Mouse (Mus musculus): ENCODE data around the gene Gm45213. TPM values are rescaled to one million over a fixed set of nuclear protein-coding genes. Genes with fewer than 3 reads are reported as not detected.
A peak's percentile ranks its signal among the peaks of the same experiment; 100 is the strongest.

Gene Gm45213
- polyA plus RNA-seq, 1 experiment from 2014 or later: not detected

DNA sequence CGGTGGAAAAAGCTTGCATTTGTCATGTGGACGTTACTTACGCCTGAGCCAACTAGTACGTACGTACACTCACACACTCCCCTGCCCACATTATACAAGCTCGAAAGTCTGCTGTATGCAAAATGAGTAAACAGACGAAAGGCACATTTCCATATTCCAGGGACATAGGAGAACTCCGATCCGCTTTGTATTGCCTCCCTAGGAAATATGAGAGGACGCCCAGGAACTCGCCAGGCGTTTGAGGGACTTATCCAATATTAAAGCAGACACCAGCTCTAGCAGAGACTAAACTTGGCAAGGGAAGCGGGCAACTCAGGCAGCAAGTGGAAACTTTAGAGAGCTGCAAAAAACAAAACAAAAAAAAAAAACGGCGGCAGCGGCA is 34.5 kb upstream of the Gm45213 start:
- no peak for DNase-seq (ENCODE audit: low spot score)
- H3K4me2 ChIP-seq (ENCODE audit: low read depth, severe bottlenecking): no peak overlapping the region
- H3K9ac ChIP-seq (ENCODE audit: low read length): no peak overlapping the region
- no peak overlapping the region for H3K4me3 ChIP-seq (ENCODE audit: low read depth, low read length)
- ATAC-seq (ENCODE audit: insufficient number of reproducible peaks, low FRiP score, low TSS enrichment, low read depth): no peak
- 83% methylated on average over 16 of the region's 16 CpGs for WGBS
- H3K36me3 ChIP-seq (ENCODE audit: control insufficient read depth, insufficient read depth, low read length): no peaks in the 10 kb centered on the region
- no peaks in the 10 kb centered on the region for H3K27me3 ChIP-seq (ENCODE audit: control insufficient read depth, insufficient read depth, low read length)
- H3K4me1 ChIP-seq (ENCODE audit: control insufficient read depth, insufficient read depth, low read length): peaks cover 6% of the 10 kb centered on the region; the same call in 1 of the 2 replicates
- no peak overlapping the region for H3K27ac ChIP-seq (replicated peaks; ENCODE audit: low read depth, low read length)
- no peaks in the 10 kb centered on the region for H3K9me3 ChIP-seq (ENCODE audit: control insufficient read depth, low read length)

DNA sequence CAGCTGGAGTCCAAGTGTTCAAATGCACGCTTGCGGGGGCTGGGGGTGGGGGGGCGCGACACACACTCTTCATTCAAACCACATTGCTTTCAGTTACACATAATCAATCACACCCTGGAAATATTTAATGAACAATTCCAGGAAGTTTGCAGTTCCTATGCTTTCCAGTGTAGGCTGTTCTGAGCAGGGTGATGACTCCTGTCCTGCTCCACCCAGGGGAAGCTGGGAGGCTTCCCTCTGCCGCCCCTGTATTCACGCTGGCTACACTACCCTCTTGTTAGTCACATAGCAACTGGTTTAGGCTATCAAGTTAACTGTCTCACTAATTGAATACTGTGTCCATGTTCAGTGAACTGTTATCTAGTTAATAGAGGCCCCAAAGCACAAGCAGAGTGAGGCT is 32.9 kb upstream of the Gm45213 start:
- DNase-seq (ENCODE audit: low spot score) (no peak), ATAC-seq (ENCODE audit: insufficient number of reproducible peaks, low FRiP score, low TSS enrichment, low read depth) (no peak)
- no peaks in the 10 kb centered on the region for H3K9me3 ChIP-seq (ENCODE audit: control insufficient read depth, low read length)
- no peak overlapping the region for H3K4me2 ChIP-seq (ENCODE audit: low read depth, severe bottlenecking)
- no peak overlapping the region for H3K27ac ChIP-seq (replicated peaks; ENCODE audit: low read depth, low read length)
- H3K4me3 ChIP-seq (ENCODE audit: low read depth, low read length): no peak overlapping the region
- WGBS: 66% methylated on average over 6 of the region's 6 CpGs
- no peaks in the 10 kb centered on the region for H3K36me3 ChIP-seq (ENCODE audit: control insufficient read depth, insufficient read depth, low read length)
- no peaks in the 10 kb centered on the region for H3K27me3 ChIP-seq (ENCODE audit: control insufficient read depth, insufficient read depth, low read length)
- no peak overlapping the region for H3K9ac ChIP-seq (ENCODE audit: low read length)
- H3K4me1 ChIP-seq (ENCODE audit: control insufficient read depth, insufficient read depth, low read length): peaks cover 6% of the 10 kb centered on the region; the same call in 1 of the 2 replicates

DNA sequence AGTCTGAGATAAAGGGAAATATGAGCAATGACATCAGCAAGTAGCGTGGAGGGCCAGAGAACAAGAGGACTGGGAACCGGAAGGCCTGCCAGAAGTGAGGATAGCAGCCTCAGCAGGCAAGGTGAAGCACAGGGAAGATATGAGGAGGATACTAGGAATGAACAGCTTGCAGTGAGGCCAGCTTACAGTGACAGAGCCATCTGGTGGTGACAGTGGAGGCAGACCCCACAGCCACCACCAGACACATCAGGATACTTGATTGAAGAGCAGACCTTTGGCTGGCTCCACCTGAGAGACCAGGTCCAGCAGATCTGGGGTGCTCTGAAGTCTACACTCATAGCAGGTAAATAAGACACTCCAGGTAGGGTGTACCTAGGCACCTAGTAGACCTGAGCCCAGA is 15.7 kb upstream of the Gm45213 start:
- Histone ChIP-seq H3K9ac (ENCODE audit: low read length) (no peak overlapping the region), H3K9me3 (ENCODE audit: control insufficient read depth, low read length) (no peaks in the 10 kb centered on the region), H3K4me2 (ENCODE audit: low read depth, severe bottlenecking) (no peak overlapping the region), H3K27me3 (ENCODE audit: control insufficient read depth, insufficient read depth, low read length) (no peaks in the 10 kb centered on the region), H3K4me1 (ENCODE audit: control insufficient read depth, insufficient read depth, low read length) (peaks cover 6% of the 10 kb centered on the region), H3K27ac (replicated peaks; ENCODE audit: low read depth, low read length) (no peak overlapping the region), H3K36me3 (ENCODE audit: control insufficient read depth, insufficient read depth, low read length) (no peaks in the 10 kb centered on the region), H3K4me3 (ENCODE audit: low read depth, low read length) (no peak overlapping the region)
- ATAC-seq (ENCODE audit: insufficient number of reproducible peaks, low FRiP score, low TSS enrichment, low read depth) (no peak), DNase-seq (ENCODE audit: low spot score) (no peak)
- 85% methylated on average over 2 of the region's 2 CpGs for WGBS

DNA sequence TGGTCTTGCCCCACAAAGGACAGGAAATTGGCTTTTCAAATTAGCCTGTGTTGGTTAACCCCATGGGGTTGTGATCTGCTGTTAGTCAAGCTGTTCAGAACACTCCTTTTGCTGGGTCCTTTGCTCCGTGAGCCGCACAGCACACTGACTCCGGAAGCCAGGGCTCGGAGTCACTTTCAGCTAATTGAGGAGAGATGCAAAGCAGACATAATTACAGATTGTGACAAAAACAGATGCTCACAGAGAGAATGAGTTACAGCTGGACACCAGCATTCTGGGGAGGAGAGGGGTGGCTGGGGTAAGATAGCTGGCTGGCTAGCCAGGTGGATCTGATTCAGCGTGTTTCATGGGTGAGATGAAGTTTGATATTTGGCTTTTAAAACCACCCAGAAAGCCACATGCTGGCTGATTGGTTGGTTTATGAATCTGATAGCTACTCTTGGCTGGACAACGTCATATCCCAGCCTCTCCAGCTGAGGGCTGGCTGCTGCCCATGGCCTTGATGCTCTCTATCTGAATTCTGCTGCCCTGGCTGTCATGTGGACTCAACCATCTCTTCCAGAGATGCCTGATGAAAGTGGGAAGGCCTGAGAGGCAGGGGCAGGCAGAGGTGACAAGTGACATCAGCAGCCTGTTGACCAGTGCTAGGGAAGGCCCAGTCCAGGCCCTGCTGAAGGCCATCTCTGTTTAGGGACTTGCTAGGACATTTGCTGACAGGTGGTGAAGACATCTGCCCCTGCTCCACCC is 14.5 kb upstream of the Gm45213 start:
- ATAC-seq (ENCODE audit: insufficient number of reproducible peaks, low FRiP score, low TSS enrichment, low read depth): no peak
- no peaks in the 10 kb centered on the region for H3K9me3 ChIP-seq (ENCODE audit: control insufficient read depth, low read length)

DNA sequence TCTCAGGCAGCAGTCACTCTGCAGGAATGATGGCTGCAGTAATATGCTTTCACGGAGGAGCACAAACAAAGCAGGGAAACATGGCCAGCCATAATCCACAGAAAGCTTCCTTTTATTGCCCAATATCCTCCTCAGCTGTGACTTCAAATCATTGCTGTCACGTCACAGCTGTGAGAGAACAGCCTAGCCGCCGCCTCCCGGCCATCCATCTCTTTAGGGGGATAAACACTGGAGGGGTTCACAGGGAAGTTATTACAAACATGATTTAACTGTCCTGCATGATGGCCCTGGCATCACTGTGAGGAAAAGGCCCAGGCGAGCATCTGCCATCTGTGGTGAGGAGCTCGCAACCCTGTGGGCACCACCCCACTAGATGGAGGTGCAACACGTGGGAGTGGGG is 6.6 kb upstream of the Gm45213 start:
- H3K4me3 ChIP-seq (ENCODE audit: low read depth, low read length): no peak overlapping the region
- 57% methylated on average over 8 of the region's 8 CpGs for WGBS
- no peaks in the 10 kb centered on the region for H3K36me3 ChIP-seq (ENCODE audit: control insufficient read depth, insufficient read depth, low read length)
- H3K9me3 ChIP-seq (ENCODE audit: control insufficient read depth, low read length): no peaks in the 10 kb centered on the region
- ATAC-seq (ENCODE audit: insufficient number of reproducible peaks, low FRiP score, low TSS enrichment, low read depth) (no peak), DNase-seq (ENCODE audit: low spot score) (no peak)
- 0 out of 2 replicates have a peak overlapping the region, but pooled peaks have one; percentile 7 for H3K9ac ChIP-seq (ENCODE audit: low read length)
- H3K4me1 ChIP-seq (ENCODE audit: control insufficient read depth, insufficient read depth, low read length): peaks cover 39% of the 10 kb centered on the region
- H3K4me2 ChIP-seq (ENCODE audit: low read depth, severe bottlenecking): no peak overlapping the region
- H3K27ac ChIP-seq (replicated peaks; ENCODE audit: low read depth, low read length): no peak overlapping the region
- no peaks in the 10 kb centered on the region for H3K27me3 ChIP-seq (ENCODE audit: control insufficient read depth, insufficient read depth, low read length)

More for the DNA sequence above, 14.5 kb upstream of the Gm45213 start:
- Histone ChIP-seq H3K4me3 (ENCODE audit: low read depth, low read length) (no peak overlapping the region), H3K27ac (replicated peaks; ENCODE audit: low read depth, low read length) (no peak overlapping the region), H3K36me3 (ENCODE audit: control insufficient read depth, insufficient read depth, low read length) (no peaks in the 10 kb centered on the region), H3K4me1 (ENCODE audit: control insufficient read depth, insufficient read depth, low read length) (peaks cover 6% of the 10 kb centered on the region), H3K4me2 (ENCODE audit: low read depth, severe bottlenecking) (no peak overlapping the region), H3K27me3 (ENCODE audit: control insufficient read depth, insufficient read depth, low read length) (no peaks in the 10 kb centered on the region), H3K9ac (ENCODE audit: low read length) (no peak overlapping the region)
- 18% methylated on average over 6 of the region's 6 CpGs for WGBS
- peak; percentile 41 for DNase-seq (ENCODE audit: low spot score)

DNA sequence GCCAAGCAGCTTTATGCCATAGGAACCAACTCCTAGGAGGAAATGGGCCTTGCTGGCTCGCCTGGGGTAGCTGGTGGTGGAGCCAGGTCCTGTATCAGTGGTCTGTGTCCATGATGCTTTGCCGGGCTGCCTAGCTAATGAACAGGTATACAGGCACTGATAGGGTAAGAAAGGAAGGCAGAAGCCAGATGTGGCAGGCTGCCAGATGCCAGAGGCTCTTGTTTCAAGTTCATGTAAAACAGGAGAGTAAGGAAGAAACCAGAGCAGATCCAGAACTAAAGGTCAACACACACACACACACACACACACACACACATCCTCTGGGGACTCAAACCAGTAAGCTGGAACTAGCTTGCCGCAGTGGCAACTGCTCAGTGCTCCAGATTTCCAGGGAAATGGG is 5.1 kb upstream of the Gm45213 start:
- Histone ChIP-seq H3K4me2 (ENCODE audit: low read depth, severe bottlenecking) (no peak overlapping the region), H3K9me3 (ENCODE audit: control insufficient read depth, low read length) (no peaks in the 10 kb centered on the region), H3K4me1 (ENCODE audit: control insufficient read depth, insufficient read depth, low read length) (peaks cover 41% of the 10 kb centered on the region), H3K36me3 (ENCODE audit: control insufficient read depth, insufficient read depth, low read length) (no peaks in the 10 kb centered on the region), H3K27ac (replicated peaks; ENCODE audit: low read depth, low read length) (no peak overlapping the region), H3K4me3 (ENCODE audit: low read depth, low read length) (no peak overlapping the region), H3K27me3 (ENCODE audit: control insufficient read depth, insufficient read depth, low read length) (no peaks in the 10 kb centered on the region), H3K9ac (ENCODE audit: low read length) (no peak overlapping the region)
- DNase-seq (ENCODE audit: low spot score) (peak; percentile 56), ATAC-seq (ENCODE audit: insufficient number of reproducible peaks, low FRiP score, low TSS enrichment, low read depth) (0 out of 2 replicates have a peak, but pooled peaks have one; percentile 26)
- WGBS: 39% methylated on average over 3 of the region's 3 CpGs

DNA sequence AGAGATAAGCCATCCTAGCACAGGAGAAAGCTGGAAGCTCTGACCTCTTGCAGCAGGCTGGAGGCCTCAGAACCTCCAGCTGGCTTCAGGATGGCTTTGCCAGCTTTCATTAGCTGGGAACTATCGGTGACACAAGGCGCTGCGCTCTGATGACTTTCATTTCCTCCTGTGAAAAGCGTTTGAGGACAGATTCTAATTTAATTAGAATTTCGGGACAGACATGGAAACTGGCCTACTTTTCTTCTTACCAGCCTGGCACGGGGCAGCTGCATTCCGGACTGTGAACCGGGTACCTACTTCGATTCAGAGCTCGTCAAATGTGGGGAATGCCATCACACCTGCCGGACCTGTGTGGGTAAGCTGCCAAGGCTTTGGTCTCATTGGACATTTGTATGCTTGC is 4.7 kb upstream of the Gm45213 start:
- peak overlapping the region; percentile 78; the same call in 1 of the 2 replicates for H3K27ac ChIP-seq (replicated peaks; ENCODE audit: low read depth, low read length)

DNA sequence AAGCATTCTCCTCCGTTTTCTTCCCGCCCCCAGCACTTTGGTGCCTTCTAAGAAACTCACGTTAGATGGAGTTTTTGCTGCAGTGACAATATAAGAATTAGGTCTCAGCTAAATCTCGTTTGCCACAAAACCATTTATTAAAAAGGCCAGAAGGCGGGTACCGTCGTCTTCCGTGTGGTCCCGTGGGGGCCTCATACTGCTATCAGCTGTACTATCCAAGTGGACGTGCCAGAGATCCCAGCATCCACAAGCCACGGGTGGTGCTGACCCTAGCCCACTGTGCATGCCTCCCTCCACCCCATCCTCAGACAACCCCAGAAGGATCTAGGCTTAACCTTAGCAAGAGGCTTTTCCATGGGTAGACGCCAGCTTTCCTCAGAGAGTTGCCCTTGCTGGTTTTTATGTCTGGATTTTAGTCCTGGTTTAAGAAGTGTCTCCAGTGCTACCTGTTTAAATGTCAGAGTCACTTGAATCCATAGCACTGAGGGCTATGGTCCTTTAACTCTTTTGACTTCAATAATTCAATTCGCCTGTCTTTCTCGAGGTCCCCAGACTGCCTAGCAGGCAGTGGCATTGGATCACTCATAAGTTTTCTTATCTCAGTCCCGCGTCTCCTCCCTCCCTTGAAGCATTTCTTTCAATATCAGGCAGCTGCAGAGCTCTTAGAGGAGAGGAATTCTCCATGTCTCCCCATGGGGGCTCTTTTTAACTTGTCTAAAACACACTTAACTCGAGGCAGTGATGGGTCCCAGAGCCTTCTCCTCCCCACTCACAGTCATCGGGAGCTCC is 3.2 kb upstream of the Gm45213 start:
- no peak for DNase-seq (ENCODE audit: low spot score)
- H3K27me3 ChIP-seq (ENCODE audit: control insufficient read depth, insufficient read depth, low read length): no peaks in the 10 kb centered on the region
- H3K9ac ChIP-seq (ENCODE audit: low read length): no peak overlapping the region
- no peaks in the 10 kb centered on the region for H3K36me3 ChIP-seq (ENCODE audit: control insufficient read depth, insufficient read depth, low read length)
- H3K4me1 ChIP-seq (ENCODE audit: control insufficient read depth, insufficient read depth, low read length): peaks cover 55% of the 10 kb centered on the region
- no peaks in the 10 kb centered on the region for H3K9me3 ChIP-seq (ENCODE audit: control insufficient read depth, low read length)
- H3K27ac ChIP-seq (replicated peaks; ENCODE audit: low read depth, low read length): peak overlapping the region; percentile 78; the same call in 1 of the 2 replicates
- H3K4me3 ChIP-seq (ENCODE audit: low read depth, low read length): no peak overlapping the region
- H3K4me2 ChIP-seq (ENCODE audit: low read depth, severe bottlenecking): peak overlapping the region; percentile 26
- ATAC-seq (ENCODE audit: insufficient number of reproducible peaks, low FRiP score, low TSS enrichment, low read depth): no peak
- WGBS: 73% methylated on average over 18 of the region's 18 CpGs

More for the DNA sequence above, 4.7 kb upstream of the Gm45213 start:
- H3K4me2 ChIP-seq (ENCODE audit: low read depth, severe bottlenecking): no peak overlapping the region
- WGBS: 45% methylated on average over 11 of the region's 11 CpGs
- H3K36me3 ChIP-seq (ENCODE audit: control insufficient read depth, insufficient read depth, low read length): no peaks in the 10 kb centered on the region
- no peaks in the 10 kb centered on the region for H3K27me3 ChIP-seq (ENCODE audit: control insufficient read depth, insufficient read depth, low read length)
- no peak overlapping the region for H3K4me3 ChIP-seq (ENCODE audit: low read depth, low read length)
- H3K4me1 ChIP-seq (ENCODE audit: control insufficient read depth, insufficient read depth, low read length): peaks cover 46% of the 10 kb centered on the region
- peak; percentile 38 for DNase-seq (ENCODE audit: low spot score)
- H3K9me3 ChIP-seq (ENCODE audit: control insufficient read depth, low read length): no peaks in the 10 kb centered on the region
- ATAC-seq (ENCODE audit: insufficient number of reproducible peaks, low FRiP score, low TSS enrichment, low read depth): no peak
- no peak overlapping the region for H3K9ac ChIP-seq (ENCODE audit: low read length)

Measured in limb, embryonic 11.5 days (tissue).